Mouse (Mus musculus) C2C12 (cell line): ENCODE data around the gene Ckap2.
"Not testable (repeated sequence)": the region's sequence is repeated elsewhere in the genome, so short reads cannot be mapped to it uniquely, and the experiment has no call there.

ENCODE experiments used
- CTCF ChIP-seq: IDR thresholded peaks from one replicate; pipeline ENCODE4 v1.5.1; 2011; ENCODE audit not compliant: control insufficient read depth, insufficient read depth, insufficient read length
- FOSL1 ChIP-seq: IDR thresholded peaks from one replicate; pipeline ENCODE4 v1.8.0; 2011; ENCODE audit warnings: mild to moderate bottlenecking, low read length; ENCODE audit not compliant: poor library complexity, insufficient read depth, severe bottlenecking
- MAX ChIP-seq: IDR thresholded peaks from one replicate; pipeline ENCODE4 v1.6.1; 2011; ENCODE audit warnings: mild to moderate bottlenecking, control low read depth
- USF1 ChIP-seq: IDR thresholded peaks from one replicate; pipeline ENCODE4 v1.6.1; 2011; ENCODE audit warnings: low read depth, mild to moderate bottlenecking, control low read depth, moderate library complexity

DNA sequence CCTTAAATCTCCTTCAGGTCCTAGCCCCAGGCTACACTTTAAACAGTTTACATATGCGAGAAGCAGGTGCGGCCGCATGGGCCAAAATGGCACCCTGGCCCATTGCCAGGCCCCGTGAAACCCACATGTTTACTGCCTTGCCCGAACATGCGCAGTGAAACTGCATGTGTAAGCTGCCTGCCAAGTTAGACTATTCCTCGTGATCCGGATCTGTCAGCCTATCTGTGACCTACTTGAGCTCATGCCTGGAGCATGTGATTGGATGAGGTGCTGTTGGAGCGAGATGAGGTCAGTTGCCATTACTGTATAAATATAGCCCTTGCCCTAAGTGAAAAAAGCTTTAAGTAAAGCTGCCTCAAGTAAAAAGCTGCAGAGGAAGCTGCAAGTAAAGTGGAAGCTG is 49.2 kb downstream of the Ckap2 start:
- TF ChIP-seq CTCF, FOSL1, USF1, MAX: not testable (repeated sequence)
